Mouse (Mus musculus) C2C12 (cell line): ENCODE data around the gene Os9.

Experiments
- CEBPB ChIP-seq: IDR thresholded peaks from one replicate; pipeline ENCODE4 v1.6.1; 2011; ENCODE audit warnings: low read depth, mild to moderate bottlenecking, control low read depth, moderate library complexity
- CTCF ChIP-seq: IDR thresholded peaks from one replicate; pipeline ENCODE4 v1.5.1; 2011; ENCODE audit not compliant: control insufficient read depth, insufficient read depth, insufficient read length
- MAX ChIP-seq: IDR thresholded peaks from one replicate; pipeline ENCODE4 v1.6.1; 2011; ENCODE audit warnings: mild to moderate bottlenecking, control low read depth
- MYOD1 ChIP-seq: IDR thresholded peaks from one replicate; pipeline ENCODE4 v1.6.1; 2011; ENCODE audit warnings: low read depth; ENCODE audit not compliant: control insufficient read depth, insufficient read length
- USF1 ChIP-seq: IDR thresholded peaks from one replicate; pipeline ENCODE4 v1.6.1; 2011; ENCODE audit warnings: low read depth, mild to moderate bottlenecking, control low read depth, moderate library complexity

- no peak for TF ChIP-seq CTCF
- no peak for TF ChIP-seq USF1
- TF ChIP-seq MYOD1 = no peak
- TF ChIP-seq CEBPB = no peak
- TF ChIP-seq MAX = no peak
Measured at GRCm38 (mm10) chr10:127123436-127123805, 2.5 kb upstream of the Os9 start.
